Mouse (Mus musculus): ENCODE data around the gene Cnga3.
A peak's percentile ranks its signal among the peaks of the same experiment; 100 is the strongest.

The Cnga3 gene

DNA sequence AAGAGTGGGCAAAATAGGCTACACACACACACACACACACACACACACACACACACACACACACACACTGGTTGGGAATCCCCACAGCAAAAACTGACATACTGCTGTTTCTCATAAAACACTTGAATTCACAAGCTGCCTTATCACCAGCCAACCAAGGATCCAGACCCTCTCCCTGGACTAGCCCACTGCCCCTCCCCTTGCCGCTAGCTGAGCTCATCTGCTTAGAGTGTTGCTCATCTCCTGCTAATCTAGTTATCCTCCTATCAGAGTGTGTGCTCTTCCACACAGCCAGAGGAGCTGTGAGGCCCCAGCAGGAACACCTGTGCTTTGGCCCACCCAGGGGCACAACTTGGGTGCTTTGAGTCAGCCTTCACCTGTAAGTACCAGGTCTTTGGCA, at the start of gene Cnga3:
TSS of gene Cnga3 (plus strand) at position 291 of the 400 bp plus-strand sequence.
- no peak for DNase-seq (ENCODE audit: low spot score)

DNA sequence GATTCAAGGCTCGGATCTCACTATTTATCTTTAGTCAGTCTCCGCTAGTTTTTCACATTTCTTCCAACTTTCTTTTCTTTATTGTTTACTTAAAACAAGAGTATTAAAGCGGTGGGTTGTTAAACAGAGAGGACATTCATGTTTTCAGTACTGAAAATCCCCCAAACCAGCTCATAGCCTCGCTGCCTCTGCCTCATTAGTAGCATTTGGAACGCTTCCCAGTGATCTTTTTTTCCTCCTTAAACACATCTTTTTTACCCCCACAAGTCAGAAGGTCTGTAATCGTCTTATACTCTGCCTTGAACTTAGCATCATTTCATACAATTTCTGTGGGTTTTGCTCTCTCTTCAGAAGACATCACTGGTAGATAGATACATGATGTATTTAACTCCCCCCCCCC, 48.2 kb upstream of the Cnga3 start:
- no peak for DNase-seq (ENCODE audit: low spot score)

- DNase-seq (ENCODE audit: low spot score), result no peak
Observed at GRCm38 (mm10) chr1:37167918-37168317, 46.3 kb upstream of the Cnga3 start.

- DNase-seq (ENCODE audit: low spot score), result no peak
Observed at GRCm38 (mm10) chr1:37177874-37178273, 36.4 kb upstream of the Cnga3 start.

DNA sequence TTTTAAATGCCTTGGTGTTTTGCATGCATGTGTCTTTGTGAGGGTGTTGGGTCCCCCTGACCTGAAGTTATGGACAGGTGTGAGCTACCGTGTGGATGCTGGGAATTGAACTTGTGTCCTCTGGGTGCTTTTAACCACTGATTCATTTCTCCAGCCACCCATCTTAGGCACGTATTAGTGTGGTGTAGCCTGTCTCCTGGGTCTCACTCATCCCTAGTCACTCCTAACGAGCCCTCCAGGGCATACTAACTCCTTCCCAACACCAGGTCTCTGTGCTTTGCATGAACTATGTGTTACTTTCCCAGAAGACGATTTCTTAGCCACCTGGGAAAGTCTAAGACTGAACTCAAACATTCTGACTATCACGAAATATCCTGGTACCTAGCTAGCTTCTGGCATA, 34.4 kb upstream of the Cnga3 start:
- DNase-seq (ENCODE audit: low spot score), result no peak

DNA sequence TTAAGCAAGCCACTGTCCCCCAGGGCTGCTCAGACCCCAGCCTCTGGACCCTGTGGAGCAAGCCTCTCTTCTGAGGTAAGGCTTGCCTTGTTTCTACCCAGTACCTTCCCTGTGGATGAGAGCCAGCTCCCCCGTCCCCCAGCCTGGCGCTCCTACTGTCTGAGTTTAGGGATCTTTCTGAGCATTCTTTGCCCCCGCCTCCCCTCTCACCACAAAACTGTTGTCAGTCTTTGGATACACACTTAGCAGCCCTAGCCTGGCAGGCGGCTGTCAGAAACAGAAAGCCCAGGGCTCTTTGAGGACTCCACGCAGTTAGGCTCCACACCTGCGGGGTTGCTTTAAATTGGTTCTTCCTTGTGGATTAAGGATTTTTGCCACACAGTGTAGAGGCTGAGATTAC, 27.2 kb upstream of the Cnga3 start:
- no peak for DNase-seq (ENCODE audit: low spot score)

- no peak for DNase-seq (ENCODE audit: low spot score)
Observed at GRCm38 (mm10) chr1:37194607-37195006, 19.6 kb upstream of the Cnga3 start.

DNA sequence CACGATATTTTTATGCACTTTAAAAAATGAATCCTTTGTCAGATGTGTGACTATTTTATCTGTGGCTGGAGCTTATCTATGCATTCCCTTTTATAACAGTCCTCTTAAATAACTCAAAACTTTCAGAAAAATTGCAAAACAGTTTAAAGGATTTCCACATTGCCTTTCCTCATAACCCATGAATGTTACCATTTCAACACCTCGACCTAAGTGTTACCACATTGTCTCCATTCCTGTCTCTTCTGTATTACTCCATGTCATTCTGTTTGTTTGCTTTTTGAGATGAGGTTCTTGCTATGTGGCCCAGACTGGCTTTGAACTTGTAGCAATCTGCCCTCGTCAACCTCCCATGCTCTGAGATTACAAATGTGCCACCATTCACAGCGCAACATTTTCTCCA, 12.8 kb upstream of the Cnga3 start:
- no peak for DNase-seq (ENCODE audit: low spot score)

DNA sequence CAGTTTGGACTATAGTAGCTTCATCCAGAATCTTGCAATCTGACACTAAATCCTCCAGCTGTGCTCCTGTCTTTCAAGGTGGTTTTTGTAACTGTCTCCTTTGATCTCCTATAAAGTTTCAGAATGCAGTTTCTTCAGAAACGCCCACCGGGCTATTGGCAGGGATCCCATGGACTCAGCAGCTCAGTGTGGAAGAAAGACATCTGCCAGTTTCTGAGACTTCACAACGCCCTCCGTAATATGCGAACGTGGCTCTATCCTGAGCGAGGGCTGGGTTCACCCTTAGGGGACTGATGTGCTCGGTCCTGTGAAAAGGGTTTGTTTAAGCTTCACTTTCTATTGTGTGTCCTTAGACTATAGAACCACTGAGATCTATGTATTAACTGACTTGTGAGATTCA, 6.5 kb upstream of the Cnga3 start:
- no peak for DNase-seq (ENCODE audit: low spot score)

DNA sequence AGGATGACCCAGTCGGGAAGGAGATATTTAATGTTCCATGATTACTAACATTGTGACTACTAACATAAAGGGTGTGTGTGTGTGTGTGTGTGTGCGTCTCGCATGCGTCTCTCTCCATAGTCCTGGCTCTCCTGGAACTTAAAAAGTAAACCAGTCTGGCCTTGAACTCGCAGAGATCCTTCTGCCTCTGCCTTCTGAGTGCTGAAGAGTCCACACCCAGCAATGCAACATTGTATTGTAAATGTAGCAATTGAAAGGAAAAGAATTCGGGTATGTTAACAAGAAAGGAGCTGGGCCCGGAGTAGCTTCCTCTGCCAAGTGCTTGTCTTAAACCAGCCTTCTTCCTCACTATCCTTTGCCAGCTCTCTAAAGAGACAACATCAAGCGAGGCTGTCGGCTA, 1.9 kb upstream of the Cnga3 start:
- DNase-seq (ENCODE audit: low spot score), result no peak

DNA sequence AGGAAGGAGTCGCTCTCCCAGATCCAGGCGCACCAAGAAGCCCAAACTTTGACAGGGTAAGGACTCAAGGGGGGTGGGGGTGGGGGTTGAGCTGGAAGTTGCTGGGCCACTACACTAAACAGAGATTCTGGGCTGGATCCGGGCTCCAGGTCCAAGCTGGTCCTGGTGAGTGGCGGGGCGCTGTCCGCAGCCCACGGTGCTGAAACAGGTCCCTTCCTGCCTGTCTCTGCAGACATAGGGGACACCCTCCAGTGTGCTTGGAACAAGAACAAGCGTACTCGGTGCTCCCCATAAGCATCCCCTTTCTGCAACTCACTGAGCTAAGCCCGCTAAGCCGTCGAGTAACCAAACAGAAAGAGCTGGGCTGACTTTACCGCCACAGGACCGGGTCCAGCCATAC, 4.2 kb downstream of the Cnga3 start:
- DNase-seq (ENCODE audit: low spot score), result no peak

GRCm38 (mm10) chr1:37219593-37219992, 5.4 kb downstream of the Cnga3 start:
- DNase-seq (ENCODE audit: low spot score), result no peak

GRCm38 (mm10) chr1:37220134-37220907, 6.1 kb downstream of the Cnga3 start:
- peak; percentile 88 for DNase-seq (ENCODE audit: low spot score)

DNA sequence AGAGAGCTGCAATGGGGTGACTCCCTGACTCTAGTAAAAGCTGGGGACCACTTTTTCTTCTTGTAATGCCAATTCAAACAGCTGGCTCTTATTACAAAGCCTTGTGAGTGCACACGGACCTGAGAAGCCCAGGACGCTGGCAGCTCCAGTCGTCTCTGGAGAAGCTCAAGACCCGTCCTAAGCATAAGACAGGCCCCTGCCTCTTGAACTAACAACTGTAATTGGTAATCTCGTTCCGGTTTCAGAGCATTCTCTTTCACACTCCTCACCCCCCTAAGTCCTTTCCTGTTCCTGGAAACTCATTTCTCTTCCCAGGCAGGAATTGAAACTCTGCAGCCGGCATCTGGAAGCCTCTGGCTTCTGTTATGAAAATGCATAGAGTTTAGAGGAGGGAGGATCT, 7.8 kb downstream of the Cnga3 start:
- no peak for DNase-seq (ENCODE audit: low spot score)

GRCm38 (mm10) chr1:37230404-37230803, 16.2 kb downstream of the Cnga3 start:
- DNase-seq (ENCODE audit: low spot score), result no peak

DNA sequence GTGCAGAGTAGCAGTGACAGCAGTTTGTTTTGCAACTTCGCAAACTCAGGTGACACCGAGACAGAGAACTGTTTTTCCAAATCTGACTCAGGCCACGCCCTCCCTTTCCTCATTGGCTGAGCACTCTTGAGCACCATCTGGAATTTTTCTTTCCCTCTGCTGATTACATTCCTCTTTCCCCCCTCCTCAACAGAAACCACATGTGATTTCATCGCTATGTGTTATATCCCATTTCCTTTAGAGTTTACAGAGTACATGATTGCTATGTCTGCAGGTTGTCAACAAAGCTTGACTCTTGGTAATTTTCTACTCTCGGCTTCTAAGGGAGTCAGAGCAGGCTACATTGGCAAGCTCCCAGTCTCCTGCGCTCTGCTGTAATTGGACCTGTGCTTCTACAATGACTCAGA, 17.1 kb downstream of the Cnga3 start:
- peak; percentile 32 for DNase-seq (ENCODE audit: low spot score)

- no peak for DNase-seq (ENCODE audit: low spot score)
Observed at GRCm38 (mm10) chr1:37239045-37239635, 24.9 kb downstream of the Cnga3 start.

- no peak for DNase-seq (ENCODE audit: low spot score)
Observed at GRCm38 (mm10) chr1:37242253-37242652, 28.0 kb downstream of the Cnga3 start.

DNA sequence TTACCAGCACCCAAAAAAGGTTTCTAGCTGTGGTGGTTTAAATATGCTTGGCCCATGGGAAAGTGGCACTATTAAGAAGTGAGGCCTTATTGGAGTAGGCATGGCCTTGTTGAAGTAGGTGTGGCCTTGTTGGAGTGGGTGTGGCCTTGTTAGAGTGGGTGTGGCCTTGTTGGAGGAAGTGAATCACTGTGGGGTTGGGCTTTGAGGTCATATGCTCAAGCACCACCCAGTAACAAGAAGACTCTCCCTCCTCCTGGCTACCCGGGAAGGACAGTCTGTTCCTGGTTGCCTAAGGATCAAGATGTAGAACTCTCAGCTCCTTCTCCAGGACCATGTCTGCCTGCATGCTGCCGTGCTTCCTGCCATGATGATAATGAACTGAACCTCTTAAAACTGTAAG, 32.2 kb downstream of the Cnga3 start:
- no peak for DNase-seq (ENCODE audit: low spot score)

DNA sequence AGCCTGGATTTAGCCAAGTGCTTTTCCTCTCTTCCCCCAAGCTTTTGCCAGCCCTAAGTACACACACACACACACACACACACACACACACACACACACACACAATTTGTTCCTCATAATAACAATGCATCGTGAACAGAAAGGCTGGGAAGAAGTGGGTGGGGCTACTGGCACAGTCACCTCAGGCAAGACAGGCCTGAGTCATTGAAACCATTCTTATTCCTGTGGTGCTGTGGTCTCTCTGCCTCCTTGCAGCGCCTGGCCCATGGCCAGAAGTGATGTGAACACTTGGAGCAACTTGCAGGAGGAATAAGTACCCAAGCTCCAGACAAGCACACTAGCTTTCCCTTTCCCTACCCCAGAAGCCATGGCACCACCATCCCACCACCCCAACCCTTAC, 34.2 kb downstream of the Cnga3 start:
- DNase-seq (ENCODE audit: low spot score), result peak; percentile 9

GRCm38 (mm10) chr1:37250643-37251310, 36.5 kb downstream of the Cnga3 start:
- DNase-seq (ENCODE audit: low spot score), result peak; percentile 92

DNA sequence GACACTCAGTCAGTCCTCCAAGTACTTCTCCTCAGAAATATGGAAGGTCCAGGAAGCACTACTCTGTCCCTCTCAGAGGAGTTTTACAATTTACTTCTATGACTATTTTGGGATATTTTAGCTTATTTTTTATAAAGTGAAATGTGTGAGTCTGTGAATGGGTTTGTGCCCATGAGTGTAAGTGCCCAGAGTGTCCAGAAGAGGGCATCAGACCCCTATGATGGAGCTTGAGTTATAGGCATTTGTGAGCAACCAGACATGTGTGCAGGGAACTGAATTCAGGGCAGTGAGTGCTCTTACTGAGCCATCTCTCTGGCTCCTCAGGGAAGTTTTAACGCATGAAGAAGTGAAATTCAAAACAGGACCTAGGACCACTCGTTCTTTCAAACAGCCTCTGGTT, 44.2 kb downstream of the Cnga3 start:
- no peak for DNase-seq (ENCODE audit: low spot score)

GRCm38 (mm10) chr1:37272464-37272863, 58.2 kb downstream of the Cnga3 start:
- DNase-seq (ENCODE audit: low spot score), result peak; percentile 71

All from layer of hippocampus, adult 11-12 months (tissue).